ENCODE assay signal across 8 mouse cellular contexts in genomic region chr3:131110191-131111150, GRCm38 (mm10). TPM values are rescaled to one million over a fixed set of nuclear protein-coding genes. Genes with fewer than 3 reads are reported as not detected.
DNase-seq lines count a peak whose midpoint lies in the region; ATAC-seq lines count a peak whose summit lies in the region.

Gene Lef1 (plus strand): TSS chr3:131110471.

- peak within 1 kb of the TSS; percentile 78 for H3K27ac ChIP-seq in midbrain, embryonic 11.5 days (ENCODE audit: low read depth, low read length)

- H3K27me3 ChIP-seq in midbrain, embryonic 11.5 days (ENCODE audit: control insufficient read depth, insufficient read depth, low read length) = peaks cover 23% of the 10 kb centered on the region

- peak; percentile 62 for ATAC-seq in midbrain, embryonic 11.5 days (ENCODE audit: low FRiP score)
- ATAC-seq in erythroblast, adult 5-6 weeks (replicated peaks; ENCODE audit: low FRiP score, poor library complexity, severe bottlenecking) = no peak

- H3K4me3 ChIP-seq in midbrain, embryonic 11.5 days (ENCODE audit: low read depth, low read length) = peak within 1 kb of the TSS; percentile 77

- H3K36me3 ChIP-seq in midbrain, embryonic 11.5 days (ENCODE audit: control insufficient read depth, insufficient read depth, low read length) = no peaks in the 10 kb centered on the region

- peak within 1 kb of the TSS; percentile 92 for H3K9ac ChIP-seq in midbrain, embryonic 11.5 days (ENCODE audit: low read length)

- peak within 1 kb of the TSS; percentile 96 for H3K4me2 ChIP-seq in midbrain, embryonic 11.5 days

- under 1% methylated on average over 64 of the region's 69 CpGs for WGBS in midbrain, embryonic 11.5 days

- peaks cover 49% of the 10 kb centered on the region for H3K4me1 ChIP-seq in midbrain, embryonic 11.5 days (ENCODE audit: control insufficient read depth, insufficient read depth, low read length)

- peak; percentile 25 for DNase-seq in right cerebral cortex, postnatal 25 days
- no peak for DNase-seq in right cerebral cortex, adult 2 months (ENCODE audit: low spot score in 2 of 2)
- DNase-seq in adrenal gland, adult 8-10 months = peak; percentile 28
- peak; percentile 84 for DNase-seq in forelimb bud, embryonic 11.5 days (ENCODE audit: low read depth, low spot score)
- DNase-seq in kidney, postnatal 10 days = peak; percentile 72
- peak; percentile 98 for DNase-seq in midbrain, embryonic 11.5 days (ENCODE audit: low spot score, missing footprints)
- DNase-seq in thymus, adult 18-20 months = peak; percentile 61 to 68

- H3K9me3 ChIP-seq in midbrain, embryonic 11.5 days (ENCODE audit: control insufficient read depth, low read length) = no peaks in the 10 kb centered on the region

RNA-seq across cellular contexts. Expression of gene Lef1, which starts in this region (rescaled TPM):
- total RNA-seq in adrenal gland, adult 8-10 months (2022) = 10 to 100 TPM in 3 of 4 experiments, 1 to 10 TPM in 1; 9.3 to 21.7 (median 13.4) TPM
- 66.9 and 67.7 TPM in 2 replicates for polyA plus RNA-seq in midbrain, embryonic 11.5 days (2014; fragmentation: Nextera tagmentation; extraction: Ambion mirVana)
- not detected in 2 replicates for total RNA-seq in erythroblast, adult 5-6 weeks (2015; ENCODE audit: low replicate concordance)
- 0.14 and 0.60 TPM in 2 replicates for total RNA-seq in erythroblast, adult 5-6 weeks (2017; ENCODE audit: low replicate concordance)

Comparison
In these comparisons a context has a peak if more than half of its experiments do, and no peak if none do; other contexts are left out.
1. RNA of gene Lef1 (total RNA-seq): 9.3 to 21.7 TPM in adrenal gland, adult 8-10 months; 0.14 to 0.60 TPM in erythroblast, adult 5-6 weeks; every median in the first group is over 4 times any median in the second.
2. DNase-seq: peak in right cerebral cortex, postnatal 25 days (single experiment), adrenal gland, adult 8-10 months (single experiment), forelimb bud, embryonic 11.5 days (single experiment), kidney, postnatal 10 days (single experiment), midbrain, embryonic 11.5 days (single experiment) and thymus, adult 18-20 months (2 of 2); none in right cerebral cortex, adult 2 months (0 of 2).